In genomic region chr3:121389860-121390530, GRCm38 (mm10) we compare ENCODE assay signal across 8 mouse cellular contexts. TPM values are rescaled to one million over a fixed set of nuclear protein-coding genes. Genes with fewer than 3 reads are reported as not detected.
A peak's percentile ranks its signal among the peaks of the same experiment; 100 is the strongest.
DNase-seq lines count a peak whose midpoint lies in the region; ATAC-seq and TF ChIP-seq lines count a peak whose summit lies in the region.

No protein-coding gene starts in this region.

- H3K27ac ChIP-seq in embryonic fibroblast, embryonic 13.5 days (ENCODE audit: insufficient read depth, low read length) = peak overlapping the region; percentile 22; the same call in 1 of the 2 replicates
- H3K27ac ChIP-seq in hindbrain, embryonic 15.5 days (replicated peaks) = peak overlapping the region; percentile 38
- H3K27ac ChIP-seq in liver, embryonic 15.5 days (replicated peaks) = no peak overlapping the region

- no peak for TF ChIP-seq POLR2A in embryonic fibroblast, embryonic 13.5 days (IDR thresholded peaks at IDR 0.05; ENCODE audit: low read depth, low read length)

- ATAC-seq in hindbrain, embryonic 15.5 days (ENCODE audit: low FRiP score, low read depth) = peak; percentile 77
- no peak for ATAC-seq in liver, embryonic 15.5 days (ENCODE audit: insufficient read depth)
- ATAC-seq in activated CD4-positive, CD25-positive, alpha-beta regulatory T cell, adult 4 months = no peak

- peak overlapping the region; percentile 41 for H3K4me2 ChIP-seq in hindbrain, embryonic 15.5 days
- 0 out of 2 replicates have a peak overlapping the region, but pooled peaks have one; percentile 1 for H3K4me2 ChIP-seq in liver, embryonic 15.5 days

- H3K4me1 ChIP-seq in embryonic fibroblast, embryonic 13.5 days (ENCODE audit: control insufficient read depth, insufficient read depth, low read length) = 0 out of 2 replicates have a peak, but pooled peaks cover 2% of the 10 kb centered on the region
- peaks cover 19% of the 10 kb centered on the region for H3K4me1 ChIP-seq in hindbrain, embryonic 15.5 days (replicated peaks)
- peaks cover 13% of the 10 kb centered on the region; the same call in 1 of the 2 replicates for H3K4me1 ChIP-seq in liver, embryonic 15.5 days (replicated peaks)

- 13% methylated on average over 17 of the region's 17 CpGs for WGBS in hindbrain, embryonic 15.5 days
- 55% methylated on average over 17 of the region's 17 CpGs for WGBS in liver, embryonic 15.5 days (ENCODE audit: insufficient replicate concordance)

- H3K9ac ChIP-seq in hindbrain, embryonic 15.5 days = no peak overlapping the region
- H3K9ac ChIP-seq in liver, embryonic 15.5 days = no peak overlapping the region

- no peak overlapping the region for H3K4me3 ChIP-seq in embryonic fibroblast, embryonic 13.5 days (ENCODE audit: insufficient read depth, low read length)
- H3K4me3 ChIP-seq in hindbrain, embryonic 15.5 days = peak overlapping the region; percentile 1; the same call in 1 of the 2 replicates
- no peak overlapping the region for H3K4me3 ChIP-seq in liver, embryonic 15.5 days (replicated peaks)

- no peaks in the 10 kb centered on the region for H3K36me3 ChIP-seq in hindbrain, embryonic 15.5 days
- no peaks in the 10 kb centered on the region for H3K36me3 ChIP-seq in liver, embryonic 15.5 days (replicated peaks)

- peak; percentile 24 for DNase-seq in ovary, adult 18-20 months (ENCODE audit: low spot score)
- no peak for DNase-seq in ovary, postnatal 10 days (ENCODE audit: low spot score)
- DNase-seq in retina, postnatal 1 day = peak; percentile 80
- no peak for DNase-seq in thymus, postnatal 14 days

- H3K9me3 ChIP-seq in hindbrain, embryonic 15.5 days = no peaks in the 10 kb centered on the region
- no peaks in the 10 kb centered on the region for H3K9me3 ChIP-seq in liver, embryonic 15.5 days (replicated peaks)

- TF ChIP-seq CTCF in embryonic fibroblast, embryonic 13.5 days (IDR thresholded peaks at IDR 0.05; ENCODE audit: borderline replicate concordance, insufficient read depth, low read length) = no peak

- H3K27me3 ChIP-seq in hindbrain, embryonic 15.5 days = no peaks in the 10 kb centered on the region
- H3K27me3 ChIP-seq in liver, embryonic 15.5 days = no peaks in the 10 kb centered on the region

RNA-seq across cellular contexts. Expression of gene Cnn3, which starts 36.3 kb away (rescaled TPM):
- polyA plus RNA-seq in embryonic fibroblast, embryonic 13.5 days (2011; ENCODE audit: insufficient read length, low read depth, missing spikeins) = 720 and 799 TPM in 2 replicates
- 423 and 447 TPM in 2 replicates for polyA plus RNA-seq in hindbrain, embryonic 15.5 days (2015; fragmentation: Nextera tagmentation; extraction: Ambion mirVana)
- 97.4 and 98.3 TPM in 2 replicates for polyA plus RNA-seq in liver, embryonic 15.5 days (2015; fragmentation: Nextera tagmentation; extraction: Ambion mirVana)
- 1 to 10 TPM; 2.5 to 4.1 TPM for polyA plus RNA-seq in activated CD4-positive, CD25-positive, alpha-beta regulatory T cell, adult 4 months (2017; shearing (Covaris generic))

Comparison
In these comparisons a context has a peak if more than half of its experiments do, and no peak if none do; other contexts are left out.
1. DNase-seq: peak in ovary, adult 18-20 months (single experiment) and retina, postnatal 1 day (single experiment); none in ovary, postnatal 10 days (single experiment) and thymus, postnatal 14 days (single experiment).
2. RNA of gene Cnn3, which starts 36.3 kb away (polyA plus RNA-seq): 720 to 799 TPM in embryonic fibroblast, embryonic 13.5 days, 423 to 447 TPM in hindbrain, embryonic 15.5 days and 97.4 to 98.3 TPM in liver, embryonic 15.5 days; 2.5 to 4.1 TPM in activated CD4-positive, CD25-positive, alpha-beta regulatory T cell, adult 4 months; every median in the first group is over 10 times any median in the second.